Mouse (Mus musculus) lung, postnatal 0 days (tissue): ENCODE data around the gene Synrg. TPM values are rescaled to one million over a fixed set of nuclear protein-coding genes. Genes with fewer than 3 reads are reported as not detected.

Experiments
- ATAC-seq: fragments of 200-750 bp; cut with Nextera tagmentation; 2 replicates; pipeline ENCODE4 v1.8.0; 2017; ENCODE audit warnings: moderate library complexity
- DNase-seq: peaks from one replicate; pipeline ENCODE4 v3.0.0-alpha.2; 2016; ENCODE audit warnings: low spot score
- H3K27ac ChIP-seq: fragments of 300-500 bp; sonication (generic); 2 replicates; pipeline ENCODE4 v1.5.1; 2014; ENCODE audit warnings: antibody characterized with exemption, mild to moderate bottlenecking, low read length, mixed read lengths
- H3K27me3 ChIP-seq: fragments of 300-500 bp; sonication (generic); replicated peaks from 2 replicates; pipeline ENCODE4 v1.6.1; 2014; ENCODE audit warnings: low read length, mixed read lengths; ENCODE audit not compliant: insufficient read depth
- H3K36me3 ChIP-seq: fragments of 300-500 bp; sonication (generic); 2 replicates; pipeline ENCODE4 v1.6.1; 2014; ENCODE audit warnings: low read length, mixed read lengths; ENCODE audit not compliant: insufficient read depth
- H3K4me1 ChIP-seq: fragments of 300-500 bp; sonication (generic); 2 replicates; pipeline ENCODE4 v1.6.1; 2014; ENCODE audit warnings: antibody characterized with exemption, low read depth, low read length, mixed read lengths; ENCODE audit not compliant: insufficient read depth
- H3K4me2 ChIP-seq: fragments of 300-500 bp; sonication (generic); replicated peaks from 2 replicates; pipeline ENCODE4 v1.6.1; 2014; ENCODE audit warnings: low read depth, mild to moderate bottlenecking, low read length, moderate library complexity, mixed read lengths
- H3K4me3 ChIP-seq: fragments of 300-500 bp; sonication (generic); 2 replicates; pipeline ENCODE4 v1.5.1; 2014; ENCODE audit warnings: low read depth, low read length
- H3K9ac ChIP-seq: fragments of 300-500 bp; sonication (generic); replicated peaks from 2 replicates; pipeline ENCODE4 v1.6.1; 2014; ENCODE audit warnings: low read depth, mild to moderate bottlenecking
- H3K9me3 ChIP-seq: fragments of 300-500 bp; sonication (generic); 2 replicates; pipeline ENCODE4 v1.6.1; 2016; ENCODE audit warnings: low read length, mixed read lengths
- CTCF ChIP-seq: IDR thresholded peaks from 2 replicates; pipeline ENCODE4 v1.5.1; 2016; ENCODE audit warnings: antibody characterized with exemption, mild to moderate bottlenecking
- EP300 ChIP-seq: IDR thresholded peaks from 2 replicates; pipeline ENCODE4 v1.6.1; 2016; ENCODE audit warnings: antibody characterized with exemption, mild to moderate bottlenecking, control low read depth
- WGBS: fragments of 180-500 bp; shearing (Covaris S2); extraction: QIAGEN DNeasy Blood & Tissue Kit; methylation state at CpG from one replicate; pipeline ENCODE4 v1.1.7; 2014; 5-methylcytosine and 5-hydroxymethylcytosine counted together
- polyA plus RNA-seq: library from polyadenylated mRNA; unstranded; fragments of >200 nt; fragmentation: Nextera tagmentation; extraction: Ambion mirVana; gene quantifications from 2 replicates; pipeline ENCODE4 v1.2.1, GENCODE M21; 2015

The Synrg gene
- polyA plus RNA-seq, 1 experiment from 2014 or later, result 7.4 TPM

DNA sequence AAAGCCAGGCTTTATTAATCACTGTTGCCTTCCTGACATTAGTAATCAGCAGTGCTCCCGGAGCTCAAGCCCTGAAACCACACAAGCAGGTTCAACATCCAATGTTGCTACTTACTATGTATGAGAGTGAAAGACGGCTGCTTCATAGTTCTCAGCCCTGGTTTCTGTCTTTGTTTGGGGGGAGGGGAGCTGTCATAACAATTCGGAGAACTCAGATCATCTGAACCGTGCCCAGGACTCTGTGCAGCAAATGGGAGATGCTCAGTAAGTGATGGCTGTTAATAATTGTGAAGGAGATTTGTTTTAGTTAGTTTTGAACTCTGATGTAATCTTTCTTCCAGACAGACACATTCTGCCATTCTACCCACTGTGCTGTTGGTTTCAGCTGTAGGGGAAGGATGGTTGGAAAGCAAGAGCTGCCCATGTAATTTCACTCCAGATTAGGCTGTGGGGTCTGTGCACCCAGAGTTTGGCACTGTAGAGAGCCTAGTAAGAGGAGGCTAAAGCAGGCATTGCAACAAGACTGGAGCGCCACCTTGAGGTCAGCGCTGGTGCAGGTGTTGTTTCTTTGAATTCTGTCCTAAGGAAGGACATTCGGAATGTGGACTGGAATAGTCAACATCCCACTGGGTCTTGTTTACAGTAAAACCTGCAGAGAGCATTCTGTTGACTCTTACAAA lies 28.1 kb upstream of the Synrg start:
- H3K27ac ChIP-seq, result no peak overlapping the region
- WGBS, result 8% methylated on average over 7 of the region's 7 CpGs

GRCm38 (mm10) chr11:83938556-83938955 lies 25.7 kb upstream of the Synrg start:
- TF ChIP-seq EP300, result no peak
- no peak overlapping the region for H3K9ac ChIP-seq
- H3K4me1 ChIP-seq, result peaks cover 4% of the 10 kb centered on the region; the same call in 1 of the 2 replicates

More for the DNA sequence above, 28.1 kb upstream of the Synrg start:
- Histone ChIP-seq H3K27me3 (no peaks in the 10 kb centered on the region), H3K4me3 (no peak overlapping the region), H3K4me2 (no peak overlapping the region), H3K4me1 (no peaks in the 10 kb centered on the region), H3K36me3 (no peaks in the 10 kb centered on the region), H3K9me3 (no peaks in the 10 kb centered on the region), H3K9ac (no peak overlapping the region)
- ATAC-seq (peak; percentile 68), DNase-seq (peak; percentile 85)
- TF ChIP-seq CTCF (peak; percentile 97), EP300 (no peak)

DNA sequence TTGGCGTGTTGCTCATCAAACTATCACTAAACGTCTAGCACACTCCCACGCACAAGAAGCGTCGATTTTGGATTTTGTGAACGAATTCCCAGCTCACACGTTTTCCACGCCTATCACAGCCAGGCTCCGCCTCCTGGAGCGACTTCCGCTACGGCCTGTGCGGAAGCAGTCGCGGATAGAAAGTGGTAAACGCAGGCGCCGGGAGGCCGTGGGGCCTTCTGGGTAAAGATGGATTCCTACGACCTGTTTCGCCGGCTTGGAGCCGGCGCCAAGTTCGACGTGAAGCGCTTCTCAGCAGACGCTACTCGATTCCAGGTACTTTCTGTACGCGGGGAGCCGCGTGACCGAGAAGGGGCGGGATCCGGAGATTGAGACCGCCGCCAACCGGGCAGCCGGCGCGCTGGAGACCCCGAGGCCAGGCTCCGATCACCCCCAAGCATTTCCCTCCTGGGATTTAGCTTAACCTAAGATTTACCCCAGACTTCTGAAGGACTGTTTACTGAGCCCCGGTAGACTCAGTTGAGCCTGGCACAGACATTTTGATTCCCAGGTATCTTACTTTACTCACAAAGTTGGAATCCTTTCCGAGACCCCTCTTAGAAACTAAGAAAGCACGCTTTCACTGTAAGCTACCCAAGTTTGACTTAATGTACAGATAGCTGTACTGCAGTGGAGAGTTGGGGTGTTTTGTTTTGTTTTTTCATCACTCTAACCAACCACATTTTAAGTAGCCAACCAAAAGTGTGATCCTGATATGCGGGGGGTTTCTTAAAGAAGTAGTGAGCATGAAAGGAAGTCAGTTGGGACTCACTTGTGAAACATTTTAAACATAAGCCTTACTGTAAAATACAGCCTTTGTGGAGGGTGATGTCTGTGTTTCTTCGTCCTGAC lies 22.0 kb upstream of the Synrg start, which contains the start of gene Ddx52:
Gene Ddx52, plus strand, starts transcription at position 113 of the 891 bp plus-strand sequence.
- H3K36me3 ChIP-seq, result peaks cover 9% of the 10 kb centered on the region
- no peaks in the 10 kb centered on the region for H3K27me3 ChIP-seq
- DNase-seq (peak; percentile 95), ATAC-seq (peak; percentile 99)
- H3K4me2 ChIP-seq, result peak within 1 kb of the TSS; percentile 53
- H3K9ac ChIP-seq, result peak within 1 kb of the TSS; percentile 89
- 3% methylated on average over 49 of the region's 49 CpGs for WGBS
- peak within 1 kb of the TSS; percentile 86 for H3K4me3 ChIP-seq
- TF ChIP-seq EP300 (0 out of 2 replicates have a peak, but pooled peaks have one; percentile 17), CTCF (no peak)
- H3K9me3 ChIP-seq, result no peaks in the 10 kb centered on the region
- peaks cover 4% of the 10 kb centered on the region; the same call in 1 of the 2 replicates for H3K4me1 ChIP-seq
- H3K27ac ChIP-seq, result peak within 1 kb of the TSS; percentile 83

More at GRCm38 (mm10) chr11:83938556-83938955, 25.7 kb upstream of the Synrg start:
- 64% methylated on average over 8 of the region's 8 CpGs for WGBS
- no peak overlapping the region for H3K4me3 ChIP-seq
- H3K4me2 ChIP-seq, result no peak overlapping the region
- H3K36me3 ChIP-seq, result no peaks in the 10 kb centered on the region
- no peak overlapping the region for H3K27ac ChIP-seq
- no peaks in the 10 kb centered on the region for H3K27me3 ChIP-seq
- no peak for ATAC-seq
- no peaks in the 10 kb centered on the region for H3K9me3 ChIP-seq
- DNase-seq, result no peak

GRCm38 (mm10) chr11:83956822-83957221 lies 7.4 kb upstream of the Synrg start:
- 90% methylated on average over 2 of the region's 2 CpGs for WGBS
- no peaks in the 10 kb centered on the region for H3K9me3 ChIP-seq
- H3K27me3 ChIP-seq, result no peaks in the 10 kb centered on the region
- H3K9ac ChIP-seq, result no peak overlapping the region
- H3K36me3 ChIP-seq, result peaks cover 51% of the 10 kb centered on the region
- no peak for ATAC-seq
- no peak overlapping the region for H3K27ac ChIP-seq
- no peaks in the 10 kb centered on the region for H3K4me1 ChIP-seq
- H3K4me2 ChIP-seq, result no peak overlapping the region
- H3K4me3 ChIP-seq, result no peak overlapping the region
- TF ChIP-seq CTCF (no peak), EP300 (no peak)
- DNase-seq, result no peak

GRCm38 (mm10) chr11:83961983-83962382 lies 2.2 kb upstream of the Synrg start:
- H3K36me3 ChIP-seq, result peaks cover 19% of the 10 kb centered on the region
- H3K4me1 ChIP-seq, result no peaks in the 10 kb centered on the region; the same call in 1 of the 2 replicates
- TF ChIP-seq EP300, result no peak
- no peak for TF ChIP-seq CTCF
- no peaks in the 10 kb centered on the region for H3K27me3 ChIP-seq
- H3K9me3 ChIP-seq, result no peaks in the 10 kb centered on the region
- DNase-seq, result no peak
- H3K9ac ChIP-seq, result no peak overlapping the region
- H3K4me2 ChIP-seq, result no peak overlapping the region
- H3K27ac ChIP-seq, result no peak overlapping the region
- ATAC-seq, result no peak
- H3K4me3 ChIP-seq, result no peak overlapping the region
- 81% methylated on average over 3 of the region's 3 CpGs for WGBS
